Mouse (Mus musculus) stomach, postnatal 0 days (tissue): ENCODE measurements around the gene Dmbt1.
"Not testable (repeated sequence)": the region's sequence is repeated elsewhere in the genome, so short reads cannot be mapped to it uniquely, and the experiment has no call there.

Source experiments
- CTCF ChIP-seq: IDR thresholded peaks from 2 replicates; pipeline ENCODE4 v1.5.1; 2016; ENCODE audit warnings: antibody characterized with exemption, low read depth, mild to moderate bottlenecking, moderate library complexity
- EP300 ChIP-seq: optimal IDR thresholded peaks from 2 replicates; pipeline ENCODE3; 2016; ENCODE audit warnings: antibody characterized with exemption

- not testable (repeated sequence) for TF ChIP-seq CTCF, EP300
Observed at GRCm38 (mm10) chr7:131073476-131073875, 41.6 kb downstream of the Dmbt1 start.
